Comparison of ENCODE assay signal across 26 mouse cellular contexts in genomic region chr2:93166295-93166694, GRCm38 (mm10). TPM values are rescaled to one million over a fixed set of nuclear protein-coding genes. Genes with fewer than 3 reads are reported as not detected.
A peak's percentile ranks its signal among the peaks of the same experiment; 100 is the strongest.
DNase-seq lines count a peak whose midpoint lies in the region; ATAC-seq and TF ChIP-seq lines count a peak whose summit lies in the region.
"Had no signal": no experiment of that assay in that cellular context is flagged by ENCODE, and none has a peak within 500 bp of the region (broad histone marks: within the 10 kb centered on the region; RNA-seq: fewer than 3 reads in every experiment).

No protein-coding gene starts in this region.

- no peak for ATAC-seq in midbrain, embryonic 13.5 days
- ATAC-seq in midbrain, embryonic 11.5 days (ENCODE audit: low FRiP score) = no peak
- ATAC-seq: intestine, embryonic 16.5 days had no signal

- H3K9me3 ChIP-seq in midbrain, embryonic 10.5 days (replicated peaks) = no peaks in the 10 kb centered on the region
- no peaks in the 10 kb centered on the region for H3K9me3 ChIP-seq in midbrain, embryonic 13.5 days
- no peaks in the 10 kb centered on the region for H3K9me3 ChIP-seq in midbrain, embryonic 11.5 days (ENCODE audit: control insufficient read depth, low read length)
- H3K9me3 ChIP-seq: embryonic facial prominence, embryonic 12.5 days; heart, embryonic 12.5 days; limb, embryonic 10.5 days; limb, embryonic 15.5 days; liver, embryonic 13.5 days; midbrain, embryonic 12.5 days; stomach, embryonic 15.5 days had no signal

- 52% methylated on average over 6 of the region's 6 CpGs for WGBS in heart, adult 2 months
- WGBS in midbrain, embryonic 10.5 days = 81% methylated on average over 6 of the region's 6 CpGs
- WGBS in midbrain, embryonic 13.5 days = 69% methylated on average over 6 of the region's 6 CpGs
- WGBS in midbrain, embryonic 11.5 days = 75% methylated on average over 6 of the region's 6 CpGs

- intact Hi-C loops in heart, adult 2 months (cut with DNase I) = no loop called here

- H3K4me1 ChIP-seq in heart, adult 2 months (ENCODE audit: control insufficient read depth, insufficient read depth, low read length) = peaks cover 19% of the 10 kb centered on the region
- peaks cover 22% of the 10 kb centered on the region for H3K4me1 ChIP-seq in midbrain, embryonic 10.5 days
- peaks cover 19% of the 10 kb centered on the region for H3K4me1 ChIP-seq in midbrain, embryonic 13.5 days (replicated peaks)
- H3K4me1 ChIP-seq in midbrain, embryonic 11.5 days (ENCODE audit: control insufficient read depth, insufficient read depth, low read length) = no peaks in the 10 kb centered on the region

- H3K4me2 ChIP-seq in midbrain, embryonic 13.5 days (replicated peaks) = no peak overlapping the region
- no peak overlapping the region for H3K4me2 ChIP-seq in midbrain, embryonic 11.5 days
- H3K4me2 ChIP-seq: embryonic facial prominence, embryonic 12.5 days; heart, embryonic 12.5 days; limb, embryonic 15.5 days; liver, embryonic 13.5 days; midbrain, embryonic 12.5 days; stomach, embryonic 15.5 days had no signal

- no peak overlapping the region for H3K4me3 ChIP-seq in heart, adult 2 months
- H3K4me3 ChIP-seq in midbrain, embryonic 10.5 days = no peak overlapping the region
- H3K4me3 ChIP-seq in midbrain, embryonic 13.5 days (replicated peaks) = no peak overlapping the region
- H3K4me3 ChIP-seq in midbrain, embryonic 11.5 days (ENCODE audit: low read depth, low read length) = no peak overlapping the region
- H3K4me3 ChIP-seq: embryonic facial prominence, embryonic 12.5 days; heart, embryonic 12.5 days; limb, embryonic 10.5 days; limb, embryonic 15.5 days; liver, embryonic 13.5 days; midbrain, embryonic 12.5 days; stomach, embryonic 15.5 days had no signal

- H3K27me3 ChIP-seq in heart, adult 2 months (ENCODE audit: control insufficient read depth, insufficient read depth, low read length) = no peaks in the 10 kb centered on the region
- H3K27me3 ChIP-seq in midbrain, embryonic 10.5 days (ENCODE audit: low read depth, poor library complexity, severe bottlenecking) = peaks cover 13% of the 10 kb centered on the region
- 0 out of 2 replicates have a peak, but pooled peaks cover 3% of the 10 kb centered on the region for H3K27me3 ChIP-seq in midbrain, embryonic 13.5 days
- H3K27me3 ChIP-seq in midbrain, embryonic 11.5 days (ENCODE audit: control insufficient read depth, insufficient read depth, low read length) = no peaks in the 10 kb centered on the region
- H3K27me3 ChIP-seq in splenic B cell, adult 2 months (ENCODE audit: control insufficient read depth, insufficient read depth, low read length, poor library complexity, severe bottlenecking) = no peaks in the 10 kb centered on the region
- H3K27me3 ChIP-seq: embryonic facial prominence, embryonic 12.5 days; midbrain, embryonic 12.5 days; stomach, embryonic 15.5 days had no signal

- TF ChIP-seq POLR2A in heart, adult 2 months (IDR thresholded peaks at IDR 0.05; ENCODE audit: insufficient read depth, low read depth, low read length) = no peak

- H3K79me2 ChIP-seq in heart, adult 2 months (replicated peaks; ENCODE audit: control insufficient read depth, insufficient read depth, low read length) = no peaks in the 10 kb centered on the region

- TF ChIP-seq EP300 in heart, adult 2 months (IDR thresholded peaks at IDR 0.05; ENCODE audit: insufficient read depth, low read depth, low read length) = no peak

- peak overlapping the region; percentile 76 for H3K27ac ChIP-seq in heart, adult 2 months
- H3K27ac ChIP-seq in midbrain, embryonic 10.5 days (replicated peaks) = 0 out of 2 replicates have a peak overlapping the region, but pooled peaks have one; percentile 38
- no peak overlapping the region for H3K27ac ChIP-seq in midbrain, embryonic 13.5 days
- H3K27ac ChIP-seq in midbrain, embryonic 11.5 days (ENCODE audit: low read depth, low read length) = no peak overlapping the region
- H3K27ac ChIP-seq: embryonic facial prominence, embryonic 12.5 days; kidney, postnatal 0 days; limb, embryonic 10.5 days; limb, embryonic 15.5 days; liver, embryonic 13.5 days; midbrain, embryonic 12.5 days; stomach, embryonic 15.5 days had no signal

- H3K9ac ChIP-seq in heart, adult 2 months (ENCODE audit: low read depth, low read length) = no peak overlapping the region
- no peak overlapping the region for H3K9ac ChIP-seq in midbrain, embryonic 13.5 days (replicated peaks)
- H3K9ac ChIP-seq in midbrain, embryonic 11.5 days (ENCODE audit: low read length) = no peak overlapping the region
- H3K9ac ChIP-seq: embryonic facial prominence, embryonic 12.5 days; heart, embryonic 12.5 days; limb, embryonic 15.5 days; liver, embryonic 13.5 days; midbrain, embryonic 12.5 days; stomach, embryonic 15.5 days had no signal

- no peaks in the 10 kb centered on the region for H3K36me3 ChIP-seq in heart, adult 2 months (ENCODE audit: control insufficient read depth, insufficient read depth, low read length)
- no peaks in the 10 kb centered on the region for H3K36me3 ChIP-seq in midbrain, embryonic 10.5 days
- H3K36me3 ChIP-seq in midbrain, embryonic 13.5 days = no peaks in the 10 kb centered on the region
- H3K36me3 ChIP-seq in midbrain, embryonic 11.5 days (ENCODE audit: control insufficient read depth, insufficient read depth, low read length) = no peaks in the 10 kb centered on the region
- no peaks in the 10 kb centered on the region for H3K36me3 ChIP-seq in splenic B cell, adult 2 months (ENCODE audit: control insufficient read depth, insufficient read depth, low read length, poor library complexity, severe bottlenecking)
- H3K36me3 ChIP-seq: embryonic facial prominence, embryonic 12.5 days; heart, embryonic 12.5 days; limb, embryonic 10.5 days; limb, embryonic 15.5 days; liver, embryonic 13.5 days; midbrain, embryonic 12.5 days; stomach, embryonic 15.5 days had no signal

- no peak for TF ChIP-seq CTCF in heart, adult 2 months (IDR thresholded peaks at IDR 0.05)

- no peak for DNase-seq in heart, adult 2 months
- no peak for DNase-seq in heart, adult 18-20 months
- no peak for DNase-seq in midbrain, embryonic 10.5 days (ENCODE audit: low spot score)
- DNase-seq in midbrain, embryonic 11.5 days (ENCODE audit: low spot score, missing footprints) = peak; percentile 75
- peak; percentile 48 for DNase-seq in splenic B cell, adult 2 months (ENCODE audit: low read depth, low spot score)
- DNase-seq in B cell, adult 2 months = no peak
- no peak for DNase-seq in spleen, postnatal 14 days (ENCODE audit: low spot score in 2 of 2)
- DNase-seq: cerebellum, adult 11 months; cerebellum, adult 9-10 months; embryo, embryonic 11 days; gastrocnemius, postnatal 14 days; heart, postnatal 10 days; kidney, adult 8-10 months; kidney, postnatal 4 days; liver, embryonic 13.5 days; lung, adult 2 months; lung, postnatal 10 days had no signal

RNA-seq across cellular contexts. Expression of gene Trp53i11, which starts 21.1 kb away (rescaled TPM):
- total RNA-seq in heart, adult 2 months (2021) = 10 to 100 TPM; 25.2 to 33.2 TPM
- polyA plus RNA-seq in heart, adult 2 months (2012; rRNA removed) = 34.4 and 42.7 TPM in 2 replicates
- total RNA-seq in heart, adult 18-20 months (2021) = 10 to 100 TPM; 26.7 to 30.5 TPM
- 171 and 214 TPM in 2 replicates for polyA plus RNA-seq in midbrain, embryonic 10.5 days (2016; fragmentation: Nextera tagmentation; extraction: Ambion mirVana)
- polyA plus RNA-seq in midbrain, embryonic 13.5 days (2015; fragmentation: Nextera tagmentation; extraction: Ambion mirVana) = 136 and 138 TPM in 2 replicates
- 179 and 191 TPM in 2 replicates for polyA plus RNA-seq in midbrain, embryonic 11.5 days (2014; fragmentation: Nextera tagmentation; extraction: Ambion mirVana)

Comparison
In these comparisons a context has a peak if more than half of its experiments do, and no peak if none do; other contexts are left out.
1. DNase-seq: peak in midbrain, embryonic 11.5 days (single experiment) and splenic B cell, adult 2 months (single experiment); none in heart, adult 2 months (0 of 2), heart, adult 18-20 months (0 of 2), midbrain, embryonic 10.5 days (single experiment), B cell, adult 2 months (0 of 2) and spleen, postnatal 14 days (0 of 2).
2. H3K27ac ChIP-seq: peak in heart, adult 2 months (single experiment) and midbrain, embryonic 10.5 days (single experiment); none in midbrain, embryonic 13.5 days (single experiment) and midbrain, embryonic 11.5 days (single experiment).